Mouse (Mus musculus) thymus, adult 2 months (tissue): ENCODE data around the gene Snrpb2. TPM values are rescaled to one million over a fixed set of nuclear protein-coding genes. Genes with fewer than 3 reads are reported as not detected.

Experiments
- DNase-seq: peaks from one replicate; pipeline ENCODE4 v3.0.0; 2021
- H3K27ac ChIP-seq: fragments of 200-500 bp; 2 replicates; pipeline ENCODE4 v1.5.1; 2012; ENCODE audit warnings: low read length, control low read depth; ENCODE audit not compliant: control insufficient read depth, insufficient read depth
- H3K27me3 ChIP-seq: fragments of 200-500 bp; 2 replicates; pipeline ENCODE4 v1.6.1; 2012; ENCODE audit warnings: mild to moderate bottlenecking, low read length, moderate library complexity, mixed read lengths; ENCODE audit not compliant: control insufficient read depth, insufficient read depth
- H3K36me3 ChIP-seq: fragments of 200-500 bp; 2 replicates; pipeline ENCODE4 v1.6.1; 2012; ENCODE audit warnings: mild to moderate bottlenecking, low read length, moderate library complexity; ENCODE audit not compliant: control insufficient read depth, insufficient read depth
- H3K4me1 ChIP-seq: fragments of 200-500 bp; replicated peaks from 2 replicates; pipeline ENCODE4 v1.6.1; 2012; ENCODE audit warnings: low read length; ENCODE audit not compliant: control insufficient read depth, insufficient read depth
- H3K4me3 ChIP-seq: fragments of 200-500 bp; 2 replicates; pipeline ENCODE4 v1.5.1; 2012; ENCODE audit warnings: mild to moderate bottlenecking, low read length, control low read depth, moderate library complexity; ENCODE audit not compliant: control insufficient read depth, insufficient read depth
- CTCF ChIP-seq: fragments of 200-500 bp; IDR thresholded peaks from 2 replicates; pipeline ENCODE4 v1.5.1; 2012; ENCODE audit warnings: mild to moderate bottlenecking, control low read depth, low read length, moderate library complexity, borderline replicate concordance; ENCODE audit not compliant: control insufficient read depth, poor library complexity, insufficient read depth; ENCODE audit errors: extremely low read depth
- POLR2A ChIP-seq: fragments of 200-500 bp; IDR thresholded peaks from 2 replicates; pipeline ENCODE4 v1.6.1; 2012; ENCODE audit warnings: mild to moderate bottlenecking, low read length, control low read depth, moderate library complexity; ENCODE audit not compliant: control insufficient read depth, poor library complexity, insufficient read depth; ENCODE audit errors: extremely low read depth
- WGBS: fragments of 180-500 bp; shearing (Covaris S2); methylation state at CpG from one replicate; pipeline ENCODE4 v1.1.7; 2018; 5-methylcytosine and 5-hydroxymethylcytosine counted together
- polyA plus RNA-seq: library from polyadenylated mRNA; depleted of rRNA; stranded (reverse); fragments of >200 nt; gene quantifications from 2 replicates; pipeline ENCODE4 v1.2.3, GENCODE M21; 2012

Snrpb2 gene
- polyA plus RNA-seq, 1 experiment = 7.5 TPM

DNA sequence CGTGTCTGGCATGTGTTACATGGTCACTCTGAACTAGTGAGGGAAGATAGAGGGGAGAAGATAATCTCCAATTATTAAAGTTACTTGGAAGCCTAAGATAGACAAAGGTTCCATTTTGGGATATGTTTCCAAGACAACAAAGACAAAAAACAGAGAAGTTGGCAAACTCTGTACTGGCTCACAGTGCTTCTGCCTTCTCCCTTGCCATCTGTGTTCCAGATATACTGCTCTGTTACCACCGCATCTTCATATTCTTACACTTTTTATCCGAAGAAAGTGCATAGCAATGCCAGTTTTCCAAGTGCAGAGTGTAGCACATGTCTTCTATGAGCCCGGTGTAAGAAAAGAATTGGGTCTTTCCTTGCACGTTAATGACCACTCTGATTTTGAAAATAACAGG lies 6.1 kb upstream of the Snrpb2 start:
- H3K4me1 ChIP-seq = no peaks in the 10 kb centered on the region
- TF ChIP-seq POLR2A (no peak), CTCF (no peak)
- 78% methylated on average over 5 of the region's 5 CpGs for WGBS
- H3K36me3 ChIP-seq = no peaks in the 10 kb centered on the region
- no peak for DNase-seq
- H3K27me3 ChIP-seq = no peaks in the 10 kb centered on the region
- no peak overlapping the region for H3K4me3 ChIP-seq
- H3K27ac ChIP-seq = no peak overlapping the region

DNA sequence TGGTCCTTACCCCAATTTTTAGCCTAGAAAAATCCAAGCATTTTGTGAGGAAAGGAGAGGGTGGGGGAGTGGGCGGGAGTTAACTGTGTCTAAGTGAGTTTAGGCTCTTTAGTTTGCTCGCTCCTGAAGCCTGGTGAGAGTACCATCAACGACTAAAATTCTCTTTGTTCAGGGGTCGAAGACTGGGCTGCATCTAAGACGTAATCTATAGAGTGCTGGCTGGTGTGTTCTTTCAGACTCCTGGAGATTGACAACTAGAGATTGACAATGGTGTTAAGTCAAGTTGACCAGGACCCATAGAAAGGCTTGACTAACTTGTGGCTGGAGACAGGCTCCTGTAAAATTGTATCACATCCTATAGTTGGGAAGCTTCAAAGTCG lies 417 bp upstream of the Snrpb2 start:
- TF ChIP-seq CTCF (no peak), POLR2A (no peak)
- WGBS = 74% methylated on average over 6 of the region's 6 CpGs
- H3K27ac ChIP-seq = no peak overlapping the region

DNA sequence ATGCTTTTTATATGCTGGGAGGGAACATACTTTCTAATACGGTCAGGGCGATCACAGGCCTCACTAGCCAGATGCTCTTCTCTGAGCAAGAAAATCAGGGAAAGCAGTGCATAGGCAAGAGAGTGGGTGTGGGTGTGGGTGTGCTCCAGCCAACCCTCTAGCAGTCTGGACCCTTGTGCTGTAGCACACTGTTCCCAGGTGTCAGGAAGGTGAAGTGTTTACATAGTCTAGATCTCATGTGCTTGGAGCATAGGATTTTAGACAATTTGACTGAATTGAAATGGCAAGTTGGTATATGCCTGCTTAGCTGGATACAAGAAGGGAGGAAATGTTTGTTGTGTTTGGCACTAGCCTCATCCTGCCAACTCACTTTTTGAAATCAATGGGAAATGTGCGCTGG lies 3.1 kb downstream of the Snrpb2 start:
- H3K4me3 ChIP-seq = no peak overlapping the region
- H3K27me3 ChIP-seq = no peaks in the 10 kb centered on the region
- DNase-seq = no peak
- TF ChIP-seq CTCF (no peak), POLR2A (no peak)
- 99% methylated on average over 3 of the region's 3 CpGs for WGBS
- H3K36me3 ChIP-seq = peaks cover 40% of the 10 kb centered on the region
- no peak overlapping the region for H3K27ac ChIP-seq
- H3K4me1 ChIP-seq = no peaks in the 10 kb centered on the region

More for the DNA sequence above, 417 bp upstream of the Snrpb2 start:
- no peaks in the 10 kb centered on the region for H3K27me3 ChIP-seq
- H3K4me1 ChIP-seq = no peaks in the 10 kb centered on the region
- DNase-seq = no peak
- peak overlapping the region; percentile 95 for H3K4me3 ChIP-seq
- peaks cover 18% of the 10 kb centered on the region for H3K36me3 ChIP-seq

DNA sequence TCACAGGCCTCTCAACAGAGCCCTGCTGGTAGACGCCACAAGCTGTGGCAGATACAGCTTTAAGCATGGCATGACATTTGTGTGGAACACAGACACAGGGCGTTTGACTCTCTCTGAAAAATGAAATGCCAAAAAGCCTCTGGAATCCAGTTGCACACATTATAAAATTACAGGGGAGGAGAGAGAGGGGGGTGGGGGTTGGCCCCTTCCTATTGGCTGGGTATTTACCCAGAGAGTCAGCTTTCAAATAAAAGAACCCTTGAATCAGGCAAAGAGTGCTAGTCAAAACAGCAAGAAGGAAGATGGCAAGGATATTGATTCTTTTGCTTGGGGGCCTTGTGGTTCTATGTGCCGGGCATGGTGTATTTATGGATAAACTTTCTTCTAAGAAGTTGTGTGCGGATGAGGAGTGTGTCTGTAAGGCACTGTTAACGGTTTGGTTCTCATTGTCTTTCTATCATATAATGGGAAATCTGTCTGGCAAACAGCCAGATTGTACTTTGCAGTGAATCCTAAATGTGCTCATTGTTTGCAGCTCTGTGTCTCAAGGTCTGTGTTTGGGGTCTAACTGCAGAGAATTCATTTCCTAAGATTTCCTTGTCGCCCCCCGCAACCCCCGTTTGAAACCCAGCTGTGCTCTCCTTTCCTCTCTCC lies 15.5 kb downstream of the Snrpb2 start, which contains the start of gene Otor:
Gene Otor (plus strand): TSS at position 276 of the 654 bp plus-strand sequence.
- no peak for TF ChIP-seq POLR2A
- TF ChIP-seq CTCF = no peak
- Histone ChIP-seq H3K4me3 (no peak within 1 kb of the TSS), H3K27ac (no peak within 1 kb of the TSS), H3K4me1 (no peaks in the 10 kb centered on the region), H3K36me3 (no peaks in the 10 kb centered on the region), H3K27me3 (no peaks in the 10 kb centered on the region)
- DNase-seq = no peak
- WGBS = 91% methylated on average over 8 of the region's 8 CpGs

DNA sequence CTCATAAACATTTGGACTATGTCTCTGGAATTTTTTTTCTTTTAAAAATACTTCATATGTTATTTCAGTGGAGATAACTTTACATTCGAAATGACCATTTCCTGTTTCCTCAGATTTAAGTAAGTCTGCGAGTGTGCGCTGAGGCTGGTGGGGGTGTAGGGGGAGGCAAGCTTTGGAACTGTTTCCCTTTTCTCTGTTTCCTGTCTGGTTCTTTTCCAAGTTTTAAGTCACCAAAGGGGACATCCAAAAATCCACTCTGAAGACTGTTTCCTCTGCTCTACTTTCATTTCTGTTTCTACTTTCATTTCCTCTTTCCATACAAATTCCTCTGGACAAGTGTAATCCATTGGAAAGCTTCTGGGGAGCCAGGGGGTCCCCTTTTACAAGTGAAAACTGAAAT lies 18.9 kb downstream of the Snrpb2 start:
- WGBS = 9% methylated on average over 3 of the region's 3 CpGs
- H3K4me1 ChIP-seq = no peaks in the 10 kb centered on the region
- no peaks in the 10 kb centered on the region for H3K27me3 ChIP-seq
- H3K36me3 ChIP-seq = no peaks in the 10 kb centered on the region
- no peak overlapping the region for H3K27ac ChIP-seq
- TF ChIP-seq CTCF (no peak), POLR2A (no peak)
- no peak for DNase-seq
- H3K4me3 ChIP-seq = no peak overlapping the region

DNA sequence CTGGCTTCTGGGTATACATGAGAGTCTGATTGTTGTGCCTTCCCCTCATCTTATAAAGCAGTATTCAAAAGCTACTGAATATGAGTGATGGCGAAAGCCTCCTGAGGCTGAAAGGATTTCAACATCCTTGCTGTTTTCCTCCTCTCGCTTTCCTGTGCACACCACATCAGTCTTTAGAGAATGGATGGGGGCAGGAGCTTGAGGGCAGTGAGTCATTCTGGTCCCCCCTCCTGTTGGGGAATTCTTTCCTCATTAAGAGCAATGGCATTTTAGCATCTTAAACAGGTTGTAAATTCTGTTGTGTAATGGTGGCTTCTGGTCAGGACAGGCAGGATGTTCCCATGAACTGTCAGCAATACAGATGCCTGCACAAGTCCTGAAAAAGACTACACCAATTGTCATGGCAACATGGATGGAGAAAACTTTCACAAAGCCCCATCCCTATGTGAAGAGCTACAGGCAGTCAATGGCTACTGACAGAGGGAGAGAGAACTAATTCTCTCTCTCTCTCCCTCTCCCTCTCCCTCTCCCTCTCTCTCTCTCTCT lies 22.1 kb downstream of the Snrpb2 start:
- no peak overlapping the region for H3K27ac ChIP-seq
- H3K36me3 ChIP-seq = no peaks in the 10 kb centered on the region
- no peaks in the 10 kb centered on the region for H3K27me3 ChIP-seq
- H3K4me3 ChIP-seq = no peak overlapping the region
- 84% methylated on average over 2 of the region's 2 CpGs for WGBS
- TF ChIP-seq POLR2A (no peak), CTCF (no peak)
- H3K4me1 ChIP-seq = no peaks in the 10 kb centered on the region
- no peak for DNase-seq

DNA sequence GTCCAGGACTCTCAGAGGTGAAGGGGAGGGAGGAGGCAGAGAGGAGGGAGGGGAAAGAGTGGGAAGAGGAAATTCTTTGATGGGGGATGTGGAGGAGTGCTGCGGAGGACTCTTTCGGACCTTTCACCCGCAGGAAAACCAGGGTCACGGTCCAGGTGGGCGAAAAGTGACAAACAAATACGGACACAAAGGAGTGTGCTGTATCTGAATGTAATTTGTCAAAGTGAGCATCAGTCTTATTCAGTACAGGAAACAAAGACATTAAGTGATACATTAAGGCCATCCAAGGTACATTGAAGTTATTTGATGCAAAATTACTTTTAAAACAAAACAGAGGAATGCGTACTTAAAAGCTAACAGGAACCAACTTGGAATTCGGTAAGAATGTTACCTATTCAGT lies 27.0 kb downstream of the Snrpb2 start:
- H3K4me3 ChIP-seq = no peak overlapping the region
- DNase-seq = no peak
- TF ChIP-seq CTCF (no peak), POLR2A (no peak)
- no peaks in the 10 kb centered on the region for H3K36me3 ChIP-seq
- no peaks in the 10 kb centered on the region for H3K27me3 ChIP-seq
- H3K4me1 ChIP-seq = no peaks in the 10 kb centered on the region
- WGBS = 91% methylated on average over 8 of the region's 8 CpGs
- H3K27ac ChIP-seq = no peak overlapping the region
